Comparison of ENCODE assay signal across 8 mouse cellular contexts in genomic region chr1:128590011-128590410, GRCm38 (mm10). TPM values are rescaled to one million over a fixed set of nuclear protein-coding genes. Genes with fewer than 3 reads are reported as not detected.
A peak's percentile ranks its signal among the peaks of the same experiment; 100 is the strongest.
DNase-seq lines count a peak whose midpoint lies in the region; ATAC-seq and TF ChIP-seq lines count a peak whose summit lies in the region.
"Had no signal": no experiment of that assay in that cellular context is flagged by ENCODE, and none has a peak within 500 bp of the region (broad histone marks: within the 10 kb centered on the region; RNA-seq: fewer than 3 reads in every experiment).

No protein-coding gene starts in this region.

- 21% methylated on average over 6 of the region's 6 CpGs for WGBS in lung, adult 2 months
- WGBS in embryonic facial prominence, embryonic 12.5 days = 4% methylated on average over 6 of the region's 6 CpGs
- 4% methylated on average over 6 of the region's 6 CpGs for WGBS in hindbrain, embryonic 13.5 days

- H3K36me3 ChIP-seq in embryonic facial prominence, embryonic 12.5 days = no peaks in the 10 kb centered on the region
- peaks cover 3% of the 10 kb centered on the region; the same call in 1 of the 2 replicates for H3K36me3 ChIP-seq in hindbrain, embryonic 13.5 days
- H3K36me3 ChIP-seq in myocyte (ENCODE audit: control insufficient read depth, insufficient read depth) = no peaks in the 10 kb centered on the region

- no peak overlapping the region for H3ac ChIP-seq in myocyte (ENCODE audit: control insufficient read depth, insufficient read length)

- peaks cover 17% of the 10 kb centered on the region for H3K79me2 ChIP-seq in myocyte (ENCODE audit: control insufficient read depth, insufficient read depth)

- TF ChIP-seq POLR2A in lung, adult 2 months (IDR thresholded peaks at IDR 0.05; ENCODE audit: borderline replicate concordance, extremely low read depth, low read depth, low read length) = no peak
- TF ChIP-seq POLR2A in myocyte (IDR thresholded peaks at IDR 0.05; ENCODE audit: insufficient read length, low read depth) = no peak

- no peak overlapping the region for H3K27ac ChIP-seq in embryonic facial prominence, embryonic 12.5 days
- H3K27ac ChIP-seq in hindbrain, embryonic 13.5 days = peak overlapping the region; percentile 75

- TF ChIP-seq CTCF in lung, adult 2 months (IDR thresholded peaks at IDR 0.05; ENCODE audit: insufficient read depth, low read length) = no peak

- ATAC-seq in embryonic facial prominence, embryonic 12.5 days (ENCODE audit: insufficient number of reproducible peaks, insufficient read depth, low FRiP score, low TSS enrichment) = no peak
- ATAC-seq in hindbrain, embryonic 13.5 days (ENCODE audit: low FRiP score) = no peak
- ATAC-seq: Patski had no signal

- 0 out of 2 replicates have a peak overlapping the region, but pooled peaks have one; percentile 19 for H3K9ac ChIP-seq in embryonic facial prominence, embryonic 12.5 days
- peak overlapping the region; percentile 88 for H3K9ac ChIP-seq in hindbrain, embryonic 13.5 days

- no peak for DNase-seq in lung, adult 2 months
- no peak for DNase-seq in lung, adult 18-20 months
- DNase-seq in adrenal gland, postnatal 36 days = no peak
- no peak for DNase-seq in layer of hippocampus, postnatal 36 days

- no peaks in the 10 kb centered on the region for H3K9me3 ChIP-seq in embryonic facial prominence, embryonic 12.5 days
- no peaks in the 10 kb centered on the region for H3K9me3 ChIP-seq in hindbrain, embryonic 13.5 days

- peaks cover 34% of the 10 kb centered on the region for H3K27me3 ChIP-seq in embryonic facial prominence, embryonic 12.5 days
- H3K27me3 ChIP-seq in hindbrain, embryonic 13.5 days = 0 out of 2 replicates have a peak, but pooled peaks cover 2% of the 10 kb centered on the region
- H3K27me3 ChIP-seq in myocyte (ENCODE audit: control insufficient read depth, insufficient read depth, insufficient read length) = no peaks in the 10 kb centered on the region

- peak overlapping the region; percentile 54 for H3K4me3 ChIP-seq in lung, adult 2 months (replicated peaks; ENCODE audit: extremely low read depth, low read depth, low read length)
- H3K4me3 ChIP-seq in embryonic facial prominence, embryonic 12.5 days = peak overlapping the region; percentile 20; the same call in 1 of the 2 replicates
- peak overlapping the region; percentile 69 for H3K4me3 ChIP-seq in hindbrain, embryonic 13.5 days
- H3K4me3 ChIP-seq in myocyte = peak overlapping the region; percentile 62

- H3K4me1 ChIP-seq in lung, adult 2 months (ENCODE audit: control insufficient read depth, insufficient read depth, low read length) = peaks cover 18% of the 10 kb centered on the region
- peaks cover 25% of the 10 kb centered on the region; the same call in 1 of the 2 replicates for H3K4me1 ChIP-seq in embryonic facial prominence, embryonic 12.5 days
- peaks cover 71% of the 10 kb centered on the region for H3K4me1 ChIP-seq in hindbrain, embryonic 13.5 days (replicated peaks)

- peak overlapping the region; percentile 88 for H3K4me2 ChIP-seq in embryonic facial prominence, embryonic 12.5 days (replicated peaks)
- peak overlapping the region; percentile 95 for H3K4me2 ChIP-seq in hindbrain, embryonic 13.5 days
- peak overlapping the region; percentile 88 for H3K4me2 ChIP-seq in myocyte (ENCODE audit: low read depth)

TF ChIP-seq in myocyte, 11 proteins besides CTCF, POLR2A, EP300 and RAD21:
- TF ChIP-seq POLR2AphosphoS2 (IDR thresholded peaks at IDR 0.05; ENCODE audit: insufficient read length, low read depth) = no peak
- TF ChIP-seq REST (IDR thresholded peaks at IDR 0.05; ENCODE audit: insufficient read depth, insufficient read length) = no peak
- TF ChIP-seq USF1 (IDR thresholded peaks at IDR 0.05; ENCODE audit: low read depth) = no peak

RNA-seq across cellular contexts. Expression of gene Cxcr4, which starts 2.1 kb away (rescaled TPM):
- 163 and 178 TPM in 2 replicates for polyA plus RNA-seq in lung, adult 2 months (2012; rRNA removed)
- 4.6 and 4.8 TPM in 2 replicates for polyA plus RNA-seq in embryonic facial prominence, embryonic 12.5 days (2016; fragmentation: Nextera tagmentation; extraction: Ambion mirVana)
- 15.4 and 15.5 TPM in 2 replicates for polyA plus RNA-seq in hindbrain, embryonic 13.5 days (2015; fragmentation: Nextera tagmentation; extraction: Ambion mirVana)
- 5.1 TPM for polyA plus RNA-seq in myocyte (2012; fragmentation: generic; extraction: Trizol)
- total RNA-seq in adrenal gland, postnatal 36 days (2021) = 10 to 100 TPM; 15.6 to 87.6 TPM
- 1 to 10 TPM; 5.9 to 6.1 TPM for total RNA-seq in layer of hippocampus, postnatal 36 days (2021)
